Comparison of ENCODE assay signal across 17 mouse cellular contexts in genomic region chr7:118989275-118989856, GRCm38 (mm10). TPM values are rescaled to one million over a fixed set of nuclear protein-coding genes. Genes with fewer than 3 reads are reported as not detected.
A peak's percentile ranks its signal among the peaks of the same experiment; 100 is the strongest.
DNase-seq lines count a peak whose midpoint lies in the region; ATAC-seq lines count a peak whose summit lies in the region.
"Had no signal": no experiment of that assay in that cellular context is flagged by ENCODE, and none has a peak within 500 bp of the region (broad histone marks: within the 10 kb centered on the region; RNA-seq: fewer than 3 reads in every experiment).

No protein-coding gene starts in this region.

- WGBS in hindbrain, embryonic 10.5 days: 84% methylated on average over 5 of the region's 5 CpGs
- 88% methylated on average over 5 of the region's 5 CpGs for whole genome bisulfite sequencing in hindbrain, embryonic 12.5 days

- H3K4me3 ChIP-seq in hindbrain, embryonic 10.5 days: no peak overlapping the region
- H3K4me3 ChIP-seq in hindbrain, embryonic 12.5 days: no peak overlapping the region
- H3K4me3 ChIP-seq: heart, embryonic 15.5 days; limb, embryonic 12.5 days; megakaryocyte, embryonic 14.5 days had no signal

- H3K4me2 ChIP-seq in hindbrain, embryonic 12.5 days (replicated peaks): no peak overlapping the region
- H3K4me2 ChIP-seq: heart, embryonic 15.5 days; limb, embryonic 12.5 days had no signal

- H3K9me3 ChIP-seq in hindbrain, embryonic 10.5 days: no peaks in the 10 kb centered on the region
- no peaks in the 10 kb centered on the region for H3K9me3 ChIP-seq in hindbrain, embryonic 12.5 days (replicated peaks)
- H3K9me3 ChIP-seq: heart, embryonic 15.5 days; limb, embryonic 12.5 days; megakaryocyte, embryonic 14.5 days had no signal

- H3K27me3 ChIP-seq in hindbrain, embryonic 10.5 days (ENCODE audit: insufficient read depth, poor library complexity, severe bottlenecking): no peaks in the 10 kb centered on the region
- no peaks in the 10 kb centered on the region for H3K27me3 ChIP-seq in hindbrain, embryonic 12.5 days
- H3K27me3 ChIP-seq: heart, embryonic 15.5 days; limb, embryonic 12.5 days had no signal

- DNase-seq in adrenal gland, adult 2 months: peak; percentile 61
- DNase-seq in adrenal gland, postnatal 4 days (ENCODE audit: low spot score in 2 of 2): no peak
- no peak for DNase-seq in hindbrain, embryonic 10.5 days (ENCODE audit: low spot score)
- DNase-seq in ovary, postnatal 36 days (ENCODE audit: low spot score): peak; percentile 64
- DNase-seq in ovary, postnatal 14 days (ENCODE audit: low spot score): no peak
- peak; percentile 59 for DNase-seq in testis, postnatal 10 days (ENCODE audit: low spot score)
- DNase-seq: cerebellum, adult 9-11 months; kidney, adult 11 months; lung, postnatal 14 days; thymus, adult 2 months had no signal

- peaks cover 62% of the 10 kb centered on the region for H3K36me3 ChIP-seq in hindbrain, embryonic 10.5 days
- no peaks in the 10 kb centered on the region for H3K36me3 ChIP-seq in hindbrain, embryonic 12.5 days
- H3K36me3 ChIP-seq: heart, embryonic 15.5 days had no signal

- peaks cover 88% of the 10 kb centered on the region for H3K4me1 ChIP-seq in hindbrain, embryonic 10.5 days (replicated peaks)
- peaks cover 68% of the 10 kb centered on the region for H3K4me1 ChIP-seq in hindbrain, embryonic 12.5 days

- ATAC-seq in hindbrain, embryonic 12.5 days (ENCODE audit: low FRiP score): no peak
- ATAC-seq in erythroid progenitor cell, adult 5-6 weeks (replicated peaks; ENCODE audit: low FRiP score, poor library complexity, severe bottlenecking): no peak

- H3K27ac ChIP-seq in hindbrain, embryonic 10.5 days: peak overlapping the region; percentile 56; the same call in 1 of the 2 replicates
- H3K27ac ChIP-seq in hindbrain, embryonic 12.5 days: no peak overlapping the region
- H3K27ac ChIP-seq: heart, embryonic 15.5 days; kidney, postnatal 0 days; limb, embryonic 12.5 days had no signal

- no peak overlapping the region for H3K9ac ChIP-seq in hindbrain, embryonic 12.5 days
- H3K9ac ChIP-seq: heart, embryonic 15.5 days; limb, embryonic 12.5 days had no signal

RNA-seq across cellular contexts. Expression of gene Gprc5b, which starts 5.6 kb away (rescaled TPM):
- total RNA-seq in adrenal gland, adult 2 months (2021): 100 to 1,000 TPM; 117 to 125 TPM
- 130 and 137 TPM in 2 replicates for polyA plus RNA-seq in adrenal gland, adult 2 months (2012; rRNA removed)
- 10 to 100 TPM; 53.3 to 66.6 TPM for total RNA-seq in adrenal gland, postnatal 4 days (2021)
- polyA plus RNA-seq in hindbrain, embryonic 10.5 days (2016; fragmentation: Nextera tagmentation; extraction: Ambion mirVana): 17.5 and 25.4 TPM in 2 replicates
- polyA plus RNA-seq in hindbrain, embryonic 12.5 days (2016; fragmentation: Nextera tagmentation; extraction: Ambion mirVana): 12.9 and 13.2 TPM in 2 replicates
- not detected in 2 replicates for total RNA-seq in erythroid progenitor cell, adult 5-6 weeks (2015; ENCODE audit: low replicate concordance)
- total RNA-seq in erythroid progenitor cell, adult 5-6 weeks (2017; ENCODE audit: low replicate concordance): 0.08 TPM in 1 of 2 replicates, not detected in the other
- total RNA-seq: granulocyte monocyte progenitor cell, adult 5-6 weeks had no signal

Comparison
In these comparisons a context has a peak if more than half of its experiments do, and no peak if none do; other contexts are left out.
1. DNase-seq: peak in adrenal gland, adult 2 months (single experiment), ovary, postnatal 36 days (single experiment) and testis, postnatal 10 days (single experiment); none in adrenal gland, postnatal 4 days (0 of 2), hindbrain, embryonic 10.5 days (single experiment) and ovary, postnatal 14 days (single experiment).
2. RNA of gene Gprc5b, which starts 5.6 kb away (total RNA-seq): 117 to 125 TPM in adrenal gland, adult 2 months and 53.3 to 66.6 TPM in adrenal gland, postnatal 4 days; 0.08 TPM in erythroid progenitor cell, adult 5-6 weeks; every median in the first group is over 10 times any median in the second.